Mouse (Mus musculus): ENCODE results near the gene Zbtb48. TPM values are rescaled to one million over a fixed set of nuclear protein-coding genes. Genes with fewer than 3 reads are reported as not detected.
A peak's percentile ranks its signal among the peaks of the same experiment; 100 is the strongest.

The Zbtb48 gene
- total RNA-seq, 2 experiments from 2014 or later = 4.2 to 5.4 TPM

- ATAC-seq (replicated peaks; ENCODE audit: low FRiP score, poor library complexity, severe bottlenecking) = no peak
Observed at GRCm38 (mm10) chr4:152032922-152033321, 5.5 kb upstream of the Zbtb48 start.

- ATAC-seq (replicated peaks; ENCODE audit: low FRiP score, poor library complexity, severe bottlenecking) = no peak
Observed at GRCm38 (mm10) chr4:152029997-152030396, 2.5 kb upstream of the Zbtb48 start.

GRCm38 (mm10) chr4:152029087-152029486 is 1.6 kb upstream of the Zbtb48 start:
- no peak for ATAC-seq (replicated peaks; ENCODE audit: low FRiP score, poor library complexity, severe bottlenecking)

- ATAC-seq (replicated peaks; ENCODE audit: low FRiP score, poor library complexity, severe bottlenecking) = no peak
Observed at GRCm38 (mm10) chr4:152028456-152028855, 985 bp upstream of the Zbtb48 start.

- peak; percentile 17; the same call in 1 of the 2 replicates for ATAC-seq (replicated peaks; ENCODE audit: low FRiP score, poor library complexity, severe bottlenecking)
Observed at GRCm38 (mm10) chr4:152026751-152027508, 541 bp downstream of the Zbtb48 start.

GRCm38 (mm10) chr4:152024525-152024924 is 2.9 kb downstream of the Zbtb48 start:
- no peak for ATAC-seq (replicated peaks; ENCODE audit: low FRiP score, poor library complexity, severe bottlenecking)

- no peak for ATAC-seq (replicated peaks; ENCODE audit: low FRiP score, poor library complexity, severe bottlenecking)
Observed at GRCm38 (mm10) chr4:152022506-152022905, 5.0 kb downstream of the Zbtb48 start.

GRCm38 (mm10) chr4:152021568-152022097 is 5.8 kb downstream of the Zbtb48 start:
- ATAC-seq (replicated peaks; ENCODE audit: low FRiP score, poor library complexity, severe bottlenecking) = no peak

GRCm38 (mm10) chr4:152020024-152020423 is 7.4 kb downstream of the Zbtb48 start:
- no peak for ATAC-seq (replicated peaks; ENCODE audit: low FRiP score, poor library complexity, severe bottlenecking)

- no peak for ATAC-seq (replicated peaks; ENCODE audit: low FRiP score, poor library complexity, severe bottlenecking)
Observed at GRCm38 (mm10) chr4:152019073-152019472, 8.4 kb downstream of the Zbtb48 start.

- ATAC-seq (replicated peaks; ENCODE audit: low FRiP score, poor library complexity, severe bottlenecking) = no peak
Observed at GRCm38 (mm10) chr4:152013036-152013813, 14.2 kb downstream of the Zbtb48 start.

GRCm38 (mm10) chr4:152012109-152012508 is 15.4 kb downstream of the Zbtb48 start:
- no peak for ATAC-seq (replicated peaks; ENCODE audit: low FRiP score, poor library complexity, severe bottlenecking)

GRCm38 (mm10) chr4:152011171-152011760 is 16.2 kb downstream of the Zbtb48 start:
- no peak for ATAC-seq (replicated peaks; ENCODE audit: low FRiP score, poor library complexity, severe bottlenecking)

GRCm38 (mm10) chr4:152010707-152011134 is 16.8 kb downstream of the Zbtb48 start:
- ATAC-seq (replicated peaks; ENCODE audit: low FRiP score, poor library complexity, severe bottlenecking) = no peak

- peak; percentile 57 for ATAC-seq (replicated peaks; ENCODE audit: low FRiP score, poor library complexity, severe bottlenecking)
Observed at GRCm38 (mm10) chr4:152010091-152010706, 17.3 kb downstream of the Zbtb48 start.

GRCm38 (mm10) chr4:152009076-152010051 is 18.1 kb downstream of the Zbtb48 start:
- no peak for ATAC-seq (replicated peaks; ENCODE audit: low FRiP score, poor library complexity, severe bottlenecking)

GRCm38 (mm10) chr4:152008622-152009075 is 18.8 kb downstream of the Zbtb48 start, which contains the start of gene Klhl21:
Klhl21 (plus strand) TSS chr4:152008803.
- peak; percentile 90 for ATAC-seq (replicated peaks; ENCODE audit: low FRiP score, poor library complexity, severe bottlenecking)

- no peak for ATAC-seq (replicated peaks; ENCODE audit: low FRiP score, poor library complexity, severe bottlenecking)
Observed at GRCm38 (mm10) chr4:152008148-152008500, 19.3 kb downstream of the Zbtb48 start.
